8 mouse cellular contexts compared by ENCODE assay signal in genomic region chr19:7267091-7267741, GRCm38 (mm10). TPM values are rescaled to one million over a fixed set of nuclear protein-coding genes. Genes with fewer than 3 reads are reported as not detected.
DNase-seq lines count a peak whose midpoint lies in the region; ATAC-seq and TF ChIP-seq lines count a peak whose summit lies in the region.

TSS of gene Rcor2 (plus strand) at chr19:7267325.

- TF ChIP-seq CTCF in left cerebral cortex, adult 2 months (IDR thresholded peaks at IDR 0.05) = no peak; the same call in 1 of the 2 replicates
- TF ChIP-seq CTCF in intestine, postnatal 0 days (IDR thresholded peaks at IDR 0.05; ENCODE audit: low read depth) = peak; percentile 11; the same call in 1 of the 2 replicates

- no peaks in the 10 kb centered on the region for H3K9me3 ChIP-seq in intestine, postnatal 0 days (ENCODE audit: control insufficient read depth)
- no peaks in the 10 kb centered on the region for H3K9me3 ChIP-seq in limb, embryonic 15.5 days
- no peaks in the 10 kb centered on the region for H3K9me3 ChIP-seq in midbrain, embryonic 15.5 days

- H3K4me1 ChIP-seq in intestine, postnatal 0 days (replicated peaks; ENCODE audit: control insufficient read depth, insufficient read depth, low read length) = peaks cover 17% of the 10 kb centered on the region
- H3K4me1 ChIP-seq in limb, embryonic 15.5 days = peaks cover 64% of the 10 kb centered on the region
- peaks cover 66% of the 10 kb centered on the region for H3K4me1 ChIP-seq in midbrain, embryonic 15.5 days

- 6% methylated on average over 28 of the region's 28 CpGs for WGBS in intestine, postnatal 0 days
- WGBS in limb, embryonic 15.5 days = 2% methylated on average over 28 of the region's 28 CpGs
- WGBS in midbrain, embryonic 15.5 days = under 1% methylated on average over 28 of the region's 28 CpGs

- peak within 1 kb of the TSS; percentile 67 for H3K27ac ChIP-seq in left cerebral cortex, adult 2 months
- peak within 1 kb of the TSS; percentile 43; the same call in 1 of the 2 replicates for H3K27ac ChIP-seq in intestine, postnatal 0 days (ENCODE audit: low read depth, low read length)
- H3K27ac ChIP-seq in limb, embryonic 15.5 days = peak within 1 kb of the TSS; percentile 94
- peak within 1 kb of the TSS; percentile 97 for H3K27ac ChIP-seq in midbrain, embryonic 15.5 days

- H3K9ac ChIP-seq in intestine, postnatal 0 days (ENCODE audit: low read depth, low read length) = peak within 1 kb of the TSS; percentile 68; the same call in 1 of the 2 replicates
- peak within 1 kb of the TSS; percentile 82 for H3K9ac ChIP-seq in limb, embryonic 15.5 days
- H3K9ac ChIP-seq in midbrain, embryonic 15.5 days = peak within 1 kb of the TSS; percentile 91

- H3K27me3 ChIP-seq in intestine, postnatal 0 days (replicated peaks; ENCODE audit: control insufficient read depth, insufficient read depth, low read length) = no peaks in the 10 kb centered on the region
- no peaks in the 10 kb centered on the region for H3K27me3 ChIP-seq in limb, embryonic 15.5 days
- H3K27me3 ChIP-seq in midbrain, embryonic 15.5 days (replicated peaks) = no peaks in the 10 kb centered on the region

- peak; percentile 20; the same call in 1 of the 2 replicates for ATAC-seq in intestine, postnatal 0 days
- ATAC-seq in limb, embryonic 15.5 days (ENCODE audit: insufficient number of reproducible peaks, low FRiP score, low TSS enrichment, low read depth) = peak; percentile 59
- ATAC-seq in midbrain, embryonic 15.5 days (replicated peaks) = peak; percentile 40

- H3K4me2 ChIP-seq in intestine, postnatal 0 days (replicated peaks; ENCODE audit: low read depth) = peak within 1 kb of the TSS; percentile 99
- H3K4me2 ChIP-seq in limb, embryonic 15.5 days = peak within 1 kb of the TSS; percentile 83
- H3K4me2 ChIP-seq in midbrain, embryonic 15.5 days = peak within 1 kb of the TSS; percentile 79

- no peaks in the 10 kb centered on the region for H3K36me3 ChIP-seq in intestine, postnatal 0 days (ENCODE audit: control insufficient read depth, insufficient read depth)
- H3K36me3 ChIP-seq in limb, embryonic 15.5 days = peaks cover 19% of the 10 kb centered on the region
- H3K36me3 ChIP-seq in midbrain, embryonic 15.5 days (replicated peaks) = peaks cover 4% of the 10 kb centered on the region

- H3K4me3 ChIP-seq in left cerebral cortex, adult 2 months = peak within 1 kb of the TSS; percentile 68
- H3K4me3 ChIP-seq in intestine, postnatal 0 days (ENCODE audit: low read depth, low read length) = peak within 1 kb of the TSS; percentile 67
- H3K4me3 ChIP-seq in limb, embryonic 15.5 days = peak within 1 kb of the TSS; percentile 75
- H3K4me3 ChIP-seq in midbrain, embryonic 15.5 days = peak within 1 kb of the TSS; percentile 81

- intact Hi-C loops in left cerebral cortex, adult 2 months (cut with DNase I) = loop anchor here (5.0 kb wide), 1 partner anchor 150 kb away; the partner anchor contains the start of gene 2700081O15Rik

- peak in 1 of 2 experiments; percentile 59 for DNase-seq in left cerebral cortex, adult 2 months (ENCODE audit: extremely low spot score in 1 of 2, low spot score in 2 of 2)
- DNase-seq in left cerebral cortex, adult 9 months (ENCODE audit: low spot score in 2 of 2) = no peak
- DNase-seq in embryo, embryonic 10.5 days (ENCODE audit: low spot score) = peak; percentile 88
- DNase-seq in heart, adult 11 months = peak; percentile 99
- DNase-seq in thymus, postnatal 0 days (ENCODE audit: low spot score) = peak; percentile 62

RNA-seq across cellular contexts. Expression of gene Rcor2, which starts in this region (rescaled TPM):
- 10 to 100 TPM; 14.3 to 14.7 TPM for total RNA-seq in left cerebral cortex, adult 2 months (2021)
- 1.5 and 2.2 TPM in 2 replicates for polyA plus RNA-seq in intestine, postnatal 0 days (2015; fragmentation: Nextera tagmentation; extraction: Ambion mirVana)
- 16.9 TPM in 2 replicates for polyA plus RNA-seq in limb, embryonic 15.5 days (2015; fragmentation: Nextera tagmentation; extraction: Ambion mirVana)
- polyA plus RNA-seq in midbrain, embryonic 15.5 days (2015; fragmentation: Nextera tagmentation; extraction: Ambion mirVana) = 25.3 and 30.4 TPM in 2 replicates
- polyA plus RNA-seq in thymus, postnatal 0 days (2015; fragmentation: Nextera tagmentation; extraction: Ambion mirVana) = 7.3 and 8.1 TPM in 2 replicates

Comparison
In these comparisons a context has a peak if more than half of its experiments do, and no peak if none do; other contexts are left out.
1. DNase-seq: peak in embryo, embryonic 10.5 days (single experiment), heart, adult 11 months (single experiment) and thymus, postnatal 0 days (single experiment); none in left cerebral cortex, adult 9 months (0 of 2).
2. H3K27ac ChIP-seq: peak in every context shown above with its lines; median percentile 97 in midbrain, embryonic 15.5 days; 94 in limb, embryonic 15.5 days; 67 in left cerebral cortex, adult 2 months; 43 in intestine, postnatal 0 days.
3. Peak in every context shown above with its lines, with median percentiles within 50 percentile points of each other: H3K4me3 ChIP-seq, ATAC-seq, H3K4me2 ChIP-seq and H3K9ac ChIP-seq.